Mouse (Mus musculus): ENCODE data around the gene Eng. TPM values are rescaled to one million over a fixed set of nuclear protein-coding genes. Genes with fewer than 3 reads are reported as not detected.
A peak's percentile ranks its signal among the peaks of the same experiment; 100 is the strongest.

Gene Eng
- polyA plus RNA-seq, 1 experiment from 2014 or later, result 55.9 TPM

GRCm38 (mm10) chr2:32720681-32721229 is 74.4 kb downstream of the Eng start, which contains the start of gene Sh2d3c:
Gene Sh2d3c, plus strand, starts transcription at chr2:32721055.
- Histone ChIP-seq H3K4me1 (ENCODE audit: control insufficient read depth, insufficient read depth, low read length) (peaks cover 3% of the 10 kb centered on the region; the same call in 1 of the 2 replicates), H3K4me3 (ENCODE audit: low read length) (peak within 1 kb of the TSS; percentile 17; the same call in 1 of the 2 replicates), H3K27ac (ENCODE audit: low read depth, low read length) (peak within 1 kb of the TSS; percentile 24; the same call in 1 of the 2 replicates), H3K36me3 (ENCODE audit: control insufficient read depth, insufficient read depth, low read length) (no peaks in the 10 kb centered on the region), H3K9ac (ENCODE audit: low read depth, low read length) (peak within 1 kb of the TSS; percentile 20; the same call in 1 of the 2 replicates), H3K4me2 (replicated peaks; ENCODE audit: low read depth, low read length) (peak within 1 kb of the TSS; percentile 34), H3K9me3 (ENCODE audit: control insufficient read depth, low read length) (no peaks in the 10 kb centered on the region), H3K27me3 (ENCODE audit: control insufficient read depth, insufficient read depth, low read length) (no peaks in the 10 kb centered on the region)
- 28% methylated on average over 8 of the region's 8 CpGs for WGBS
- ATAC-seq (ENCODE audit: low FRiP score, low TSS enrichment), result peak; percentile 70

DNA sequence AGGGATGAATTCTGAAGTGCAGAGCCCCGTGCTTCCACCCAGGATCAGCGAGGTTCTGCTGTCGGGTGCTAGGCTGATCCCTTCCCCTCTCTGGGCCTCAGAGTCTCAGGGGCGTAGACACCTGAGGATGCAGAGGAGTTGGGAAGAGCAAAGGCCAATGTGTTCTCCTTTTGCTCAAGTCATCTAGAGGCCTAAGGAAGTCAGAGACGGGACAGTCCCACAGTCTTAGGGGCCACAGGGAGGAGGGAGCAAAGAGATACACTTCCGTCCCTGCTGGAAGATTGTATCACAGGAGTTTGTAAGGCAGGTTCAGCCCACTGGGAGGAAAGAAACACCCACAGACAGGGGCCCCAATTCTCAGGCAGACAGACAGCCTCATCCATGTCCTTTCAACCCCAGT is 75.7 kb downstream of the Eng start:
- peak overlapping the region; percentile 34 for H3K4me2 ChIP-seq (replicated peaks; ENCODE audit: low read depth, low read length)
- H3K27me3 ChIP-seq (ENCODE audit: control insufficient read depth, insufficient read depth, low read length), result no peaks in the 10 kb centered on the region
- H3K9me3 ChIP-seq (ENCODE audit: control insufficient read depth, low read length), result no peaks in the 10 kb centered on the region
- H3K9ac ChIP-seq (ENCODE audit: low read depth, low read length), result peak overlapping the region; percentile 20; the same call in 1 of the 2 replicates
- ATAC-seq (ENCODE audit: low FRiP score, low TSS enrichment), result no peak
- no peak overlapping the region for H3K27ac ChIP-seq (ENCODE audit: low read depth, low read length)
- peaks cover 3% of the 10 kb centered on the region; the same call in 1 of the 2 replicates for H3K4me1 ChIP-seq (ENCODE audit: control insufficient read depth, insufficient read depth, low read length)
- no peaks in the 10 kb centered on the region for H3K36me3 ChIP-seq (ENCODE audit: control insufficient read depth, insufficient read depth, low read length)
- WGBS, result 41% methylated on average over 6 of the region's 6 CpGs
- H3K4me3 ChIP-seq (ENCODE audit: low read length), result peak overlapping the region; percentile 17; the same call in 1 of the 2 replicates

- no peak for ATAC-seq (ENCODE audit: low FRiP score, low TSS enrichment)
- Histone ChIP-seq H3K9ac (ENCODE audit: low read depth, low read length) (no peak overlapping the region), H3K9me3 (ENCODE audit: control insufficient read depth, low read length) (no peaks in the 10 kb centered on the region), H3K4me2 (replicated peaks; ENCODE audit: low read depth, low read length) (no peak overlapping the region), H3K4me3 (ENCODE audit: low read length) (no peak overlapping the region), H3K27ac (ENCODE audit: low read depth, low read length) (no peak overlapping the region), H3K36me3 (ENCODE audit: control insufficient read depth, insufficient read depth, low read length) (no peaks in the 10 kb centered on the region), H3K27me3 (ENCODE audit: control insufficient read depth, insufficient read depth, low read length) (no peaks in the 10 kb centered on the region), H3K4me1 (ENCODE audit: control insufficient read depth, insufficient read depth, low read length) (peaks cover 3% of the 10 kb centered on the region; the same call in 1 of the 2 replicates)
- 79% methylated on average over 3 of the region's 3 CpGs for WGBS
These were observed 76.2 kb downstream of the Eng start for GRCm38 (mm10) chr2:32722581-32722980.

DNA sequence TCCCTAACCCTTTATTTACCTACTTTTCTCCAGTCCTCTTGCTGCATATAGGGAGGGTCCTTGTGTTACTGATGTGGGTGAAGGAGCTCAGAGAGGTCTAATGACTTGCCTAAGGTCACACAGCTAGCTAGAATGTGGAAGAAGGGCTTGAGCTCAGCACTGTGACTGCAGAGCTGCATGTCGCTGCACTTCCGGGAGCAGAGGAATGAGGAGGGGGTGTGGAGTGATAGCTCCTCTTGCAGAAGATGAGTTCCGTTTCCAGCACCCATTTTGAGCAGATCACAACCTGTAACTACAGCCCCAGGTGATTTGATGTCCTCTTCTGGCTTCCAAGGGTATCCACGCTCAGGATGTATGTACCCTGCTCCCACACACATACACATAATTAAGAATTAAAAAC is 77.8 kb downstream of the Eng start:
- Histone ChIP-seq H3K9ac (ENCODE audit: low read depth, low read length) (no peak overlapping the region), H3K36me3 (ENCODE audit: control insufficient read depth, insufficient read depth, low read length) (no peaks in the 10 kb centered on the region), H3K27me3 (ENCODE audit: control insufficient read depth, insufficient read depth, low read length) (no peaks in the 10 kb centered on the region), H3K27ac (ENCODE audit: low read depth, low read length) (no peak overlapping the region), H3K4me2 (replicated peaks; ENCODE audit: low read depth, low read length) (no peak overlapping the region), H3K4me1 (ENCODE audit: control insufficient read depth, insufficient read depth, low read length) (peaks cover 3% of the 10 kb centered on the region; the same call in 1 of the 2 replicates), H3K4me3 (ENCODE audit: low read length) (no peak overlapping the region), H3K9me3 (ENCODE audit: control insufficient read depth, low read length) (no peaks in the 10 kb centered on the region)
- 82% methylated on average over 4 of the region's 4 CpGs for WGBS
- no peak for ATAC-seq (ENCODE audit: low FRiP score, low TSS enrichment)

- no peak for ATAC-seq (ENCODE audit: low FRiP score, low TSS enrichment)
- Histone ChIP-seq H3K4me1 (ENCODE audit: control insufficient read depth, insufficient read depth, low read length) (peaks cover 3% of the 10 kb centered on the region; the same call in 1 of the 2 replicates), H3K9ac (ENCODE audit: low read depth, low read length) (no peak overlapping the region), H3K9me3 (ENCODE audit: control insufficient read depth, low read length) (no peaks in the 10 kb centered on the region), H3K4me2 (replicated peaks; ENCODE audit: low read depth, low read length) (no peak overlapping the region), H3K4me3 (ENCODE audit: low read length) (no peak overlapping the region), H3K27ac (ENCODE audit: low read depth, low read length) (peak overlapping the region; percentile 24; the same call in 1 of the 2 replicates), H3K36me3 (ENCODE audit: control insufficient read depth, insufficient read depth, low read length) (no peaks in the 10 kb centered on the region), H3K27me3 (ENCODE audit: control insufficient read depth, insufficient read depth, low read length) (no peaks in the 10 kb centered on the region)
- 69% methylated on average over 16 of the region's 16 CpGs for WGBS
These were observed 78.7 kb downstream of the Eng start for GRCm38 (mm10) chr2:32724832-32725790.

DNA sequence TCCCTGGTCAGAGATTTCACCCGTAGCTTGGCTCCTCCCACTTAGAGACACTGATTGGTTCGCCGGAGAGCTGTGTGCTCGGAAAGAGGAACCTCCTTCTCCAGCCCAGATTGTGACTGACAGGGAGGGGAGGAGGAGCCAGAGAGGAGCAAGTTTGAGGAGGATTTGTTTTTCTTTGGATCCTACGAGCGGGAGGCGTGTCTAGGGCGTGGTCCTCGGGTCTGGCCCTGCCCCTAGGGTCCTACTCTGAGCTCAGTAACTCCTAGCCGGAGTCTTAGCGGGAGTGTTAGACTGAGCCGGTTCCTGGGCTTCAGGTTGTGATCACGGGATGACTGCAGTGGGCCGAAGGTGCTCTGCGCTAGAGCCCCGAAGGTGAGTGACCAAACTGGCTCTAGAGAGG is 81.0 kb downstream of the Eng start:
- WGBS, result 0% methylated on average over 16 of the region's 16 CpGs
- Histone ChIP-seq H3K4me3 (ENCODE audit: low read length) (peak overlapping the region; percentile 34; the same call in 1 of the 2 replicates), H3K9me3 (ENCODE audit: control insufficient read depth, low read length) (no peaks in the 10 kb centered on the region), H3K4me1 (ENCODE audit: control insufficient read depth, insufficient read depth, low read length) (peaks cover 17% of the 10 kb centered on the region), H3K36me3 (ENCODE audit: control insufficient read depth, insufficient read depth, low read length) (no peaks in the 10 kb centered on the region), H3K27me3 (ENCODE audit: control insufficient read depth, insufficient read depth, low read length) (no peaks in the 10 kb centered on the region), H3K9ac (ENCODE audit: low read depth, low read length) (no peak overlapping the region), H3K4me2 (replicated peaks; ENCODE audit: low read depth, low read length) (peak overlapping the region; percentile 38), H3K27ac (ENCODE audit: low read depth, low read length) (no peak overlapping the region)
- ATAC-seq (ENCODE audit: low FRiP score, low TSS enrichment), result peak; percentile 97

- H3K4me2 ChIP-seq (replicated peaks; ENCODE audit: low read depth, low read length), result peak overlapping the region; percentile 38
- H3K36me3 ChIP-seq (ENCODE audit: control insufficient read depth, insufficient read depth, low read length), result no peaks in the 10 kb centered on the region
- WGBS, result 46% methylated on average over 7 of the region's 7 CpGs
- peaks cover 17% of the 10 kb centered on the region for H3K4me1 ChIP-seq (ENCODE audit: control insufficient read depth, insufficient read depth, low read length)
- 0 out of 2 replicates have a peak, but pooled peaks have one; percentile 2 for ATAC-seq (ENCODE audit: low FRiP score, low TSS enrichment)
- no peaks in the 10 kb centered on the region for H3K27me3 ChIP-seq (ENCODE audit: control insufficient read depth, insufficient read depth, low read length)
- H3K4me3 ChIP-seq (ENCODE audit: low read length), result peak overlapping the region; percentile 34; the same call in 1 of the 2 replicates
- peak overlapping the region; percentile 9; the same call in 1 of the 2 replicates for H3K9ac ChIP-seq (ENCODE audit: low read depth, low read length)
- H3K27ac ChIP-seq (ENCODE audit: low read depth, low read length), result no peak overlapping the region
- no peaks in the 10 kb centered on the region for H3K9me3 ChIP-seq (ENCODE audit: control insufficient read depth, low read length)
These were observed 82.1 kb downstream of the Eng start for GRCm38 (mm10) chr2:32728463-32728862.

DNA sequence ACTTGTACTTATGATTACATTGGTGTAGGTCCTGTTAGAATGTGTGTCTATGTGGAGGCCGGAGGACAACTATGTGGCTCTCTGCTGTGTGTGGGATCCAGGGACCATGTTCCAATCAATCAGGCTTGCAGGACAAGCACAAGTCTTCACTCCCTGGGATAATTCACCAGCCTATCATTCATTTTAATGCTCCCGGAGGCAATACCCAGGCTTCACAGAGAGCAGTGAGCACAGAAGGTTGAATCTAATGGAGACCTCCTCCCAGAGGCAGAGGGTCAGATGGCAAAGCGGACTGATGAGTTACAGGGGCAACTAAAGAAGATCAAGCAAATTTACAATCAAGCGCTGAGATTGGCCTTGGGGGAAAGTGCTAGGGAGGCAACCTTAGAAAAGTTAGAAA is 83.2 kb downstream of the Eng start:
- 21% methylated on average over 4 of the region's 4 CpGs for WGBS
- peak overlapping the region; percentile 29 for H3K4me2 ChIP-seq (replicated peaks; ENCODE audit: low read depth, low read length)
- no peak overlapping the region for H3K9ac ChIP-seq (ENCODE audit: low read depth, low read length)
- peaks cover 20% of the 10 kb centered on the region for H3K4me1 ChIP-seq (ENCODE audit: control insufficient read depth, insufficient read depth, low read length)
- H3K9me3 ChIP-seq (ENCODE audit: control insufficient read depth, low read length), result no peaks in the 10 kb centered on the region
- H3K36me3 ChIP-seq (ENCODE audit: control insufficient read depth, insufficient read depth, low read length), result no peaks in the 10 kb centered on the region
- H3K4me3 ChIP-seq (ENCODE audit: low read length), result peak overlapping the region; percentile 13; the same call in 1 of the 2 replicates
- no peaks in the 10 kb centered on the region for H3K27me3 ChIP-seq (ENCODE audit: control insufficient read depth, insufficient read depth, low read length)
- no peak for ATAC-seq (ENCODE audit: low FRiP score, low TSS enrichment)
- H3K27ac ChIP-seq (ENCODE audit: low read depth, low read length), result peak overlapping the region; percentile 30; the same call in 1 of the 2 replicates

Data from kidney, embryonic 14.5 days (tissue).